Mouse (Mus musculus) frontal cortex, postnatal 10 days (tissue): Measurements from ENCODE around the gene Gm10053.

ENCODE experiments used
- DNase-seq, 2 experiments: peaks; one replicate each; pipeline ENCODE4 v3.0.0; 2022; ENCODE audit warnings: low spot score in 2 of 2, mixed read lengths in 1 of 2

Gene Gm10053

DNA sequence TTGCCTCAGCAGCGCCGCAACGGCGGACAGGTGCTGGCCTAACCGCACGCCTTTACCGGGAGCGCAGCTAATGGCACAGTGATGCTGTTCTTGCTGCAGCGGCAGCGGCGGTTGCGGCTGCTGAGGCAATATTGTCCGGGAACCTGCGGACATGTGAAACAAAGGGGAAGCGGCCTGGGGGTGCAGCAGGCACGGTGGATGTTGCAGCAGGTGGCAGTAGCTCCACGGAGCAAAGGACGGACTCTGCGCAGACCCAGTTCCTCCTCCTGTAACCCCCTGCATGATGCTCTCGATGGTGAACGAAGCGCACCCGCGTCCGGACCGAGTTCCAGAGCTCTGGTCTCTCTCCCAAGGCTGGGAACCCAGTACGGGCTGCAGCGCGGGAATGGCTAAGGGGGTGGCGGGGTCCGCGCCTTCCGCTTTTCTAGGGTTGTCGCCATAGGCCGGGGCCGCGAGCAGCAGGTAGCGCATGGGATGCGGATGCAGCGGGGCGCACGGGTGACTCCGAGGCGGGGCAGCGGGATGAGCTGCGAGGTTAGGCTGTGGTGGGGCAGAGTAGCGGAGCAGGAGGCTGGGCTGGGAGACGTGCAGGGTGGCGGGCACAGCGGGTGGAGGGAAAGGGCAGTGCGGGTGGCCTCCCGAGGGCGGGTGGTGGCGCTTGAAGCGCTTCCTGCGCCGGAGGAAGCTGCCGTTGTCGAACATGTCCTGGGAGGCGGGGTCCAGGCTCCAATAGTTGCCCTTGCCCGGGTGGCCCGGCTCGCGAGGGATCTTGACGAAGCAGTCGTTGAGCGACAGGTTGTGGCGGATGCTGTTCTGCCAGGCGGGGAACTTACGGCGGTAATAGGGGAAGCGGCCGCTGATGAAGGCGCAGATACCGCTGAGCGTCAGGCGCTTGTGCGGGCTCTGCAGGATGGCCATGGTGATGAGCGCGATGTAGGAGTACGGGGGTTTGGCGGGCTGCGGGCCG is 24.4 kb downstream of the Gm10053 start:
- DNase-seq: no peak

GRCm38 (mm10) chr19:24900581-24901220 is 25.2 kb downstream of the Gm10053 start, which contains the start of gene Foxd4:
Gene Foxd4 (minus strand): TSS chr19:24901197.
- DNase-seq: no peak

GRCm38 (mm10) chr19:24901666-24902065 is 26.2 kb downstream of the Gm10053 start:
- no peak for DNase-seq

- no peak for DNase-seq
Observed at GRCm38 (mm10) chr19:24902256-24902655, 26.8 kb downstream of the Gm10053 start.

- no peak for DNase-seq
Observed at GRCm38 (mm10) chr19:24902821-24903220, 27.3 kb downstream of the Gm10053 start.

DNA sequence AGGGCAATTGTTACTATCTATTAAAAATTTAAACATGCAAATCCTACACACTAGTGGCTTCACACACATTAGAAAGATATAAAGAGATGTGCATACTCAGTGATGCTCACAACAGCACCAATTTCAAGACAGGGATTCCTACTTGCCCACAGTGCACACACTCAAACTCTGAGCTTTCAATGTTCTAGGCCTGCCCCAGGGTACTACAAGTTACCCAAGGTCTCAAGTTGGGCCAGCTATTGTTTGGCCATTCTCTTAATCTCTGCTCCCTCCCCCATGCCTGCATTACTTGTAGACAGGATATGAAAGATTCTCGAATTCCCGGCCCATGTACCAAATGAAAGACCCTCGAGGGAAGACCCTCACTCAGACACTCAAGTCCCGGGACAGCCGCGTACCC is 32.2 kb downstream of the Gm10053 start:
- no peak for DNase-seq

DNA sequence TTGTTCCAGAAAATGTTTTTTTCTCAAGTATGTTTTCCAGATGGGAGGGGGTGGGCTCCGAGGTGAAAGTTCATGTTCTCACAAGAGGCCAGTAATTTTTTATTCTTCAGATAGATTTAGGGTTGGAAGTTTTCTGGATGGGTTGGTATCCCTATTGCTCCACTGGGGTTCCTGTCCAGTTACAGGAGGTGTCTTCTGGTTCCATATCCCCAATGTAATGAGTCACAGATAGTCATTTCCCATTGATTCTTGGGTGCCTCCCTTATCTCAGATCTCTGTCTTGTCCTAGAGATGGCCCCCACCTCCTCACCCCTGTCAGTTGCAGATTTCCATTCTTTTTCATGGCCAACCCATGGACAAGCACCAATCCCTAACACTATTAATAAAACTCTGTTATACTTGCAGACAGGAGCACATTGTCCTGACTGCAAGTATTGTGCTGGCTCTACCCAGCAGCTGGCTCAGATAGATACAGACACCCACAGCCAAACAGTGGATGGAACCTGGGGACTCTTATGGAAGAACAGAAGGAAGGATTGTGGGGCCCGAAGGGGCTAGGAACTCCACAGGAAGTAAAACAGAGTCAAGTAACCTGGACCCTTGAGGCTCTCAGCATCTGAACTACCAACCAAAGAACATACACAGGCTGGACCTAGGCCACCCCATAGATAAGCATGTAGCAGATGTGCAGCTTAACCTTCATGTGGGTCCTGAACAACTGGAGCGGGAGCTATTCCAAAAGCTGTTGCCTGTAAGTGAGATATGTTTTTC is 33.1 kb downstream of the Gm10053 start:
- DNase-seq: no peak

DNA sequence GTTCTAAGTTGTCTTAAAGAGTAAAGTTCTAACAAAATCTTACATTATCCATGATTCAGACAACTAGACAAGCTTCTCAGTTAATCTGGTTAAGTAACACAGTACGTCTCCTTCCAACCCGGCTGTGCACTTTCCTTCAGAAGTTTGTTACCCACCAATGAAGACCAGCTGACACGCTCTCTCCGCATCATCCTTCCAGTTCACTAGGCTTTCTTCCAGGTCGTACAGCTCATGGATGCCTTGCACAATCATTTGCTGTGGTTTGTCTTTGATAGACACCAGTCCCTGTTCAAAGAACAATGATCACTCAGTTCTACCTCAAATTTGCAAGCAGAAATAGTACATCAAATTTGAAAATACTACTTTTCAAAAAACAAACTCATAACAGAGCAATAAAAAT is 45.4 kb downstream of the Gm10053 start:
- no peak for DNase-seq
